Mouse (Mus musculus): ENCODE data around the gene Fbxo24. TPM values are rescaled to one million over a fixed set of nuclear protein-coding genes. Genes with fewer than 3 reads are reported as not detected.

Fbxo24 gene
- total and polyA plus RNA-seq, 2 experiments from 2014 or later = 0.18 to 0.26 TPM

DNA sequence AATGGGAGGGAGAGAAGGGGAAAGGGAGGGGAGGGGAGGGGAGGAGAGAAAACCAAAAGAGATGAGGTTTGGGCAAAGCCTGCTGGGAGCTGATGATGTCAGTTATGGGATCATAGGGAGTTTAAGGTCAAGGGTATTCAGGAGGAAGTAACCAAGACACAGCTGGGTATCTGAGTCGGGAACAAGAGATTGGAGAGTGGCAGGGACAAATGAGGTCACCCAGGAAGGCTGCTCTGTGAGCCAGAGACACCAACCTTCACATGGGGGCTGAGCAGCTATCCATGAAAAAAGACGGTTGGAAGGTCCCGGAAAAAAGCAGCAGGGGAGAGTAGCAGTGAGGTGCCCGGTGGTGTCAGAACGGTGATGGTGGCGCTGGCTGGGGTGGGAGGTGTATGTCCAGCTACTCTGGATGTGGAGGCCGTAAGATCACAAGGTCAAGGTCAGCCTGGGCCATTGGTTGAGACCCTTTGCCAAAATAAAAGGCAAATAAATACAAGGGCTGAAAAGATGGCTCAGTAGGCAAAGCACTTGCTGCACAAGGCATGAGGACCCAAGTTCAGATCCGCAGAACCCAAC lies 60.5 kb downstream of the Fbxo24 start:
- WGBS = 79% methylated on average over 8 of the region's 8 CpGs
- DNase-seq (ENCODE audit: low spot score) (no peak), ATAC-seq (no peak)
- Histone ChIP-seq H3K27ac (no peak overlapping the region), H3K4me1 (ENCODE audit: insufficient read depth, low read length) (no peaks in the 10 kb centered on the region), H3K9me3 (ENCODE audit: low read length) (no peaks in the 10 kb centered on the region), H3K27me3 (ENCODE audit: insufficient read depth, low read length) (no peaks in the 10 kb centered on the region), H3K4me2 (ENCODE audit: low read depth, low read length) (no peak overlapping the region), H3K9ac (replicated peaks; ENCODE audit: low read length) (no peak overlapping the region), H3K4me3 (ENCODE audit: low read length) (no peak overlapping the region), H3K36me3 (ENCODE audit: insufficient read depth, low read length) (peaks cover 7% of the 10 kb centered on the region; the same call in 1 of the 2 replicates)
- TF ChIP-seq CTCF (IDR thresholded peaks at IDR 0.05; ENCODE audit: low read depth) = no peak

GRCm38 (mm10) chr5:137566416-137566815 lies 62.4 kb downstream of the Fbxo24 start:
- DNase-seq (ENCODE audit: low spot score) (no peak), ATAC-seq (no peak)
- no peaks in the 10 kb centered on the region for H3K27me3 ChIP-seq (ENCODE audit: insufficient read depth, low read length)
- no peaks in the 10 kb centered on the region for H3K9me3 ChIP-seq (ENCODE audit: low read length)
- H3K4me2 ChIP-seq (ENCODE audit: low read depth, low read length) = no peak overlapping the region
- 93% methylated on average over 5 of the region's 5 CpGs for WGBS
- H3K4me1 ChIP-seq (ENCODE audit: insufficient read depth, low read length) = no peaks in the 10 kb centered on the region
- no peak for TF ChIP-seq CTCF (IDR thresholded peaks at IDR 0.05; ENCODE audit: low read depth)
- H3K9ac ChIP-seq (replicated peaks; ENCODE audit: low read length) = no peak overlapping the region
- no peak overlapping the region for H3K27ac ChIP-seq
- H3K36me3 ChIP-seq (ENCODE audit: insufficient read depth, low read length) = peaks cover 7% of the 10 kb centered on the region; the same call in 1 of the 2 replicates
- no peak overlapping the region for H3K4me3 ChIP-seq (ENCODE audit: low read length)

DNA sequence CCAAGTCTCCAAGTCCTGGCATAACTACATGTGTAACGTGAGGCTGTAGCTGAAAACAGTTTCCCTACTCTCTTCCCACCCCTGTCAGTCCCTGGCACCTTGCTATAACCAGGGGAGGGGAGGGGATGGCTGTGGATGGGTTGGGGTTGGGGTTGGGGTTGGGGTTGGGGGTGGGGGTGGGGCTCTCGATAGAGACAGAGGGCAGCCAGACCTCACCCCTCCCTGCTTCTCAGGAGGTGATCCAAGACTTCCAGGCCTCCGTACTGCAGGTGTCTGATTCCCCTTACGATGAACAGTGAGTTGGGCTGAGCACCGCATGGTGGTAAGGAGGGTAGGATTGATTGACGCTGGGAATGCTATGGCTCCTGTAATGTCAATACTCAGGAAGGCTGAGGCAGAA lies 63.1 kb downstream of the Fbxo24 start:
- 54% methylated on average over 6 of the region's 6 CpGs for WGBS
- Histone ChIP-seq H3K4me3 (ENCODE audit: low read length) (no peak overlapping the region), H3K36me3 (ENCODE audit: insufficient read depth, low read length) (peaks cover 7% of the 10 kb centered on the region; the same call in 1 of the 2 replicates), H3K4me2 (ENCODE audit: low read depth, low read length) (no peak overlapping the region), H3K9ac (replicated peaks; ENCODE audit: low read length) (no peak overlapping the region), H3K9me3 (ENCODE audit: low read length) (no peaks in the 10 kb centered on the region), H3K27me3 (ENCODE audit: insufficient read depth, low read length) (no peaks in the 10 kb centered on the region), H3K27ac (no peak overlapping the region), H3K4me1 (ENCODE audit: insufficient read depth, low read length) (no peaks in the 10 kb centered on the region)
- ATAC-seq (no peak), DNase-seq (ENCODE audit: low spot score) (no peak)
- no peak for TF ChIP-seq CTCF (IDR thresholded peaks at IDR 0.05; ENCODE audit: low read depth)

- Histone ChIP-seq H3K9me3 (ENCODE audit: low read length) (no peaks in the 10 kb centered on the region), H3K4me2 (ENCODE audit: low read depth, low read length) (no peak overlapping the region), H3K36me3 (ENCODE audit: insufficient read depth, low read length) (peaks cover 7% of the 10 kb centered on the region; the same call in 1 of the 2 replicates), H3K27ac (no peak overlapping the region), H3K4me1 (ENCODE audit: insufficient read depth, low read length) (no peaks in the 10 kb centered on the region), H3K4me3 (ENCODE audit: low read length) (no peak overlapping the region), H3K27me3 (ENCODE audit: insufficient read depth, low read length) (no peaks in the 10 kb centered on the region), H3K9ac (replicated peaks; ENCODE audit: low read length) (no peak overlapping the region)
- ATAC-seq (no peak), DNase-seq (ENCODE audit: low spot score) (no peak)
- TF ChIP-seq CTCF (IDR thresholded peaks at IDR 0.05; ENCODE audit: low read depth) = no peak
- WGBS = 67% methylated on average over 10 of the region's 10 CpGs
Measured at GRCm38 (mm10) chr5:137562965-137563364, 65.8 kb downstream of the Fbxo24 start.

Other genes starting within 250 kb of the Fbxo24 start
- gene Zan, start 151.9 kb downstream of the Fbxo24 start, total RNA-seq (2014; rRNA removed) = 0.43 and 1.6 TPM in 2 replicates
- 0.15 and 0.25 TPM in 2 replicates for gene Zan, start 151.9 kb downstream of the Fbxo24 start, polyA plus RNA-seq (2015; fragmentation: Nextera tagmentation; extraction: Ambion mirVana)
- 62.1 and 83.5 TPM in 2 replicates for gene Pop7, start 126.5 kb downstream of the Fbxo24 start, total RNA-seq (2014; rRNA removed)
- 82.2 and 85.3 TPM in 2 replicates for gene Pop7, start 126.5 kb downstream of the Fbxo24 start, polyA plus RNA-seq (2015; fragmentation: Nextera tagmentation; extraction: Ambion mirVana)
- 20.3 and 21.4 TPM in 2 replicates for gene Gigyf1, start 110.5 kb downstream of the Fbxo24 start, total RNA-seq (2014; rRNA removed)
- gene Gigyf1, start 110.5 kb downstream of the Fbxo24 start, polyA plus RNA-seq (2015; fragmentation: Nextera tagmentation; extraction: Ambion mirVana) = 15.1 and 16.2 TPM in 2 replicates
- not detected in 2 replicates for gene Epo, start 95.8 kb downstream of the Fbxo24 start, total RNA-seq (2014; rRNA removed)
- gene Epo, start 95.8 kb downstream of the Fbxo24 start, polyA plus RNA-seq (2015; fragmentation: Nextera tagmentation; extraction: Ambion mirVana) = not detected in 2 replicates
- gene Gnb2, start 95.5 kb downstream of the Fbxo24 start, total RNA-seq (2014; rRNA removed) = 1,135 and 1,251 TPM in 2 replicates
- gene Gnb2, start 95.5 kb downstream of the Fbxo24 start, polyA plus RNA-seq (2015; fragmentation: Nextera tagmentation; extraction: Ambion mirVana) = 570 and 592 TPM in 2 replicates
- gene Actl6b, start 75.5 kb downstream of the Fbxo24 start, total RNA-seq (2014; rRNA removed) = 192 and 253 TPM in 2 replicates
- gene Actl6b, start 75.5 kb downstream of the Fbxo24 start, polyA plus RNA-seq (2015; fragmentation: Nextera tagmentation; extraction: Ambion mirVana) = 204 and 207 TPM in 2 replicates
- gene Tfr2, start 59.2 kb downstream of the Fbxo24 start, total RNA-seq (2014; rRNA removed) = 11.1 and 24.2 TPM in 2 replicates
- 13.5 and 13.7 TPM in 2 replicates for gene Tfr2, start 59.2 kb downstream of the Fbxo24 start, polyA plus RNA-seq (2015; fragmentation: Nextera tagmentation; extraction: Ambion mirVana)
- gene Mospd3, start 27.9 kb downstream of the Fbxo24 start, total RNA-seq (2014; rRNA removed) = 10.9 and 13.3 TPM in 2 replicates
- 57.3 and 66.7 TPM in 2 replicates for gene Mospd3, start 27.9 kb downstream of the Fbxo24 start, polyA plus RNA-seq (2015; fragmentation: Nextera tagmentation; extraction: Ambion mirVana)
- 22.3 and 26.2 TPM in 2 replicates for gene Pcolce, start 15.2 kb downstream of the Fbxo24 start, total RNA-seq (2014; rRNA removed)
- gene Pcolce, start 15.2 kb downstream of the Fbxo24 start, polyA plus RNA-seq (2015; fragmentation: Nextera tagmentation; extraction: Ambion mirVana) = 21.5 and 22.0 TPM in 2 replicates
- 9.6 and 10.4 TPM in 2 replicates for gene Lrch4, start 119 bp upstream of the Fbxo24 start, total RNA-seq (2014; rRNA removed)
- gene Lrch4, start 119 bp upstream of the Fbxo24 start, polyA plus RNA-seq (2015; fragmentation: Nextera tagmentation; extraction: Ambion mirVana) = 12.3 and 14.6 TPM in 2 replicates
- 3.4 and 4.1 TPM in 2 replicates for gene Gm20605, start 173 bp upstream of the Fbxo24 start, total RNA-seq (2014; rRNA removed)
- 4.1 and 5.3 TPM in 2 replicates for gene Gm20605, start 173 bp upstream of the Fbxo24 start, polyA plus RNA-seq (2015; fragmentation: Nextera tagmentation; extraction: Ambion mirVana)
- gene Sap25, start 12.3 kb upstream of the Fbxo24 start, total RNA-seq (2014; rRNA removed) = 0.97 and 5.2 TPM in 2 replicates
- 2.9 and 3.7 TPM in 2 replicates for gene Sap25, start 12.3 kb upstream of the Fbxo24 start, polyA plus RNA-seq (2015; fragmentation: Nextera tagmentation; extraction: Ambion mirVana)
- 0.40 and 1.4 TPM in 2 replicates for gene Irs3, start 16.7 kb upstream of the Fbxo24 start, total RNA-seq (2014; rRNA removed)
- gene Irs3, start 16.7 kb upstream of the Fbxo24 start, polyA plus RNA-seq (2015; fragmentation: Nextera tagmentation; extraction: Ambion mirVana) = 0.36 and 0.39 TPM in 2 replicates
- 18.7 and 27.0 TPM in 2 replicates for gene Agfg2, start 55.7 kb upstream of the Fbxo24 start, total RNA-seq (2014; rRNA removed)
- gene Agfg2, start 55.7 kb upstream of the Fbxo24 start, polyA plus RNA-seq (2015; fragmentation: Nextera tagmentation; extraction: Ambion mirVana) = 16.4 and 17.5 TPM in 2 replicates
- gene Nyap1, start 112.6 kb upstream of the Fbxo24 start, total RNA-seq (2014; rRNA removed) = 192 and 215 TPM in 2 replicates
- 30.0 and 33.2 TPM in 2 replicates for gene Nyap1, start 112.6 kb upstream of the Fbxo24 start, polyA plus RNA-seq (2015; fragmentation: Nextera tagmentation; extraction: Ambion mirVana)
- gene Tsc22d4, start 116.7 kb upstream of the Fbxo24 start, total RNA-seq (2014; rRNA removed) = 383 and 444 TPM in 2 replicates
- 251 and 270 TPM in 2 replicates for gene Tsc22d4, start 116.7 kb upstream of the Fbxo24 start, polyA plus RNA-seq (2015; fragmentation: Nextera tagmentation; extraction: Ambion mirVana)
- gene Ppp1r35, start 149.8 kb upstream of the Fbxo24 start, total RNA-seq (2014; rRNA removed) = 52.8 and 67.0 TPM in 2 replicates
- 35.5 and 37.1 TPM in 2 replicates for gene Ppp1r35, start 149.8 kb upstream of the Fbxo24 start, polyA plus RNA-seq (2015; fragmentation: Nextera tagmentation; extraction: Ambion mirVana)
- 40.3 and 49.2 TPM in 2 replicates for gene Mepce, start 158.7 kb upstream of the Fbxo24 start, total RNA-seq (2014; rRNA removed)
- gene Mepce, start 158.7 kb upstream of the Fbxo24 start, polyA plus RNA-seq (2015; fragmentation: Nextera tagmentation; extraction: Ambion mirVana) = 16.8 and 17.1 TPM in 2 replicates
- gene Zcwpw1, start 158.8 kb upstream of the Fbxo24 start, total RNA-seq (2014; rRNA removed) = 3.8 and 4.9 TPM in 2 replicates
- 11.4 TPM in 2 replicates for gene Zcwpw1, start 158.8 kb upstream of the Fbxo24 start, polyA plus RNA-seq (2015; fragmentation: Nextera tagmentation; extraction: Ambion mirVana)
- gene Pilra, start 207.3 kb upstream of the Fbxo24 start, total RNA-seq (2014; rRNA removed) = 0.07 and 0.47 TPM in 2 replicates
- gene Pilra, start 207.3 kb upstream of the Fbxo24 start, polyA plus RNA-seq (2015; fragmentation: Nextera tagmentation; extraction: Ambion mirVana) = 0.43 and 0.46 TPM in 2 replicates
- gene Pilrb1, start 229.1 kb upstream of the Fbxo24 start, total RNA-seq (2014; rRNA removed) = not detected in 2 replicates
- not detected in 2 replicates for gene Pilrb1, start 229.1 kb upstream of the Fbxo24 start, polyA plus RNA-seq (2015; fragmentation: Nextera tagmentation; extraction: Ambion mirVana)
- not detected in 2 replicates for gene Pilrb2, start 242.8 kb upstream of the Fbxo24 start, total RNA-seq (2014; rRNA removed)
- not detected in 2 replicates for gene Pilrb2, start 242.8 kb upstream of the Fbxo24 start, polyA plus RNA-seq (2015; fragmentation: Nextera tagmentation; extraction: Ambion mirVana)

Data from hindbrain, postnatal 0 days (tissue).